Mouse (Mus musculus): ENCODE data around the gene Borcs5. TPM values are rescaled to one million over a fixed set of nuclear protein-coding genes. Genes with fewer than 3 reads are reported as not detected.

The Borcs5 gene
- polyA plus RNA-seq, 1 experiment from 2014 or later, result 47.4 TPM

DNA sequence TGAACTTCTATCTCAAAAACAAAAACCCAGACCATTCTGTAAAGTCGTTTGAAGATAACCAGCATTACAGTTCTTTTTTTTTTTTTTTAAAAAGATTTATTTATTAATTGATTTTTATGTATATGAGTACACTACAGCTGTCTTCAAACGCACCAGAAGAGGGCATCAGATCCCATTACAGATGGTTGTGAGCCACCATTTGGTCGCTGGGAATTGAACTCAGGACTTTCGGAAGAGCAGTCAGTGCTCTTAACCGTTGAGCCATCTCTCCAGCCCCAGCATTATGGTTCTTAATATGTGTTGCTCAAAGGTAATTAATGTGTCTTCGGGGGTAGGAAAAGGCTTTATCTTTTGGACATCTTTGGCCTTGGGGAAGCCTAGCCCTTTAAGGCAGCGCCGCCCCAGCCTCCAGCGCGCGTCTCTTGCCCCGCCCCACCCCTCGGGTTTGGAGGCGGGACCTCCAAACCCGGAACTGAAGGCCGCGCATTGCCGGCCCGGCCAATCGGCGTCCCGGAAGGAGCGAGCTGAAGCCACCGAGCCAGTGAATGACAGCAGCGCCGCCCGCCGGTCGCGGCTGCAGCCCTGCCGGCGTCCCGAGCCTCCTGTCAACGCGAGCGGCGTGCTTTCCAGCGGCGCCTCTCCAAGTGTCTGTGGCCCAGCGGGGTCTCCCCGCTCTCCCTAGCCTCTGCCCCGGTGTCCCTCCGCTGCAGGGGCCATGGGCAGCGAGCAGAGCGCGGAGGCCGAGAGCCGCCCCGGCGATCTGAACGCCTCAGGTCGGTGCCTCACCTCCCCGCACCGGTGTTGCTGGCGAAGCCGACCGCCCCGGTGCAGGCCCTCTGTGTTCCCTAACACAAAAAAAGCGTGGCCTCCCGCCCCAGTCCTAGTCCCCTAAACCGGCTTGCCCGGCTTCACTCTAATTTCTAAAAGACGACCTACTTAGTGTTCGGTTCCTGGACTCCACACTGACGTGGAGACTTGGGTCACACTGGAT is 1.5 kb downstream of the Borcs5 start:
- H3K36me3 ChIP-seq (ENCODE audit: control insufficient read depth, insufficient read depth), result no peaks in the 10 kb centered on the region
- peak overlapping the region; percentile 94 for H3K4me3 ChIP-seq (replicated peaks; ENCODE audit: low read length)
- H3K9me3 ChIP-seq (ENCODE audit: control insufficient read depth, low read length), result no peaks in the 10 kb centered on the region
- 1% methylated on average over 62 of the region's 65 CpGs for WGBS
- peak overlapping the region; percentile 95 for H3K9ac ChIP-seq (replicated peaks; ENCODE audit: low read depth, low read length)
- H3K27ac ChIP-seq (ENCODE audit: low read length), result peak overlapping the region; percentile 78
- peak overlapping the region; percentile 79 for H3K4me2 ChIP-seq (ENCODE audit: low read length)
- peak; percentile 100 for ATAC-seq
- peaks cover 9% of the 10 kb centered on the region for H3K4me1 ChIP-seq (replicated peaks; ENCODE audit: control insufficient read depth, insufficient read depth, low read length)
- no peaks in the 10 kb centered on the region for H3K27me3 ChIP-seq (replicated peaks; ENCODE audit: control insufficient read depth, insufficient read depth, low read length)

DNA sequence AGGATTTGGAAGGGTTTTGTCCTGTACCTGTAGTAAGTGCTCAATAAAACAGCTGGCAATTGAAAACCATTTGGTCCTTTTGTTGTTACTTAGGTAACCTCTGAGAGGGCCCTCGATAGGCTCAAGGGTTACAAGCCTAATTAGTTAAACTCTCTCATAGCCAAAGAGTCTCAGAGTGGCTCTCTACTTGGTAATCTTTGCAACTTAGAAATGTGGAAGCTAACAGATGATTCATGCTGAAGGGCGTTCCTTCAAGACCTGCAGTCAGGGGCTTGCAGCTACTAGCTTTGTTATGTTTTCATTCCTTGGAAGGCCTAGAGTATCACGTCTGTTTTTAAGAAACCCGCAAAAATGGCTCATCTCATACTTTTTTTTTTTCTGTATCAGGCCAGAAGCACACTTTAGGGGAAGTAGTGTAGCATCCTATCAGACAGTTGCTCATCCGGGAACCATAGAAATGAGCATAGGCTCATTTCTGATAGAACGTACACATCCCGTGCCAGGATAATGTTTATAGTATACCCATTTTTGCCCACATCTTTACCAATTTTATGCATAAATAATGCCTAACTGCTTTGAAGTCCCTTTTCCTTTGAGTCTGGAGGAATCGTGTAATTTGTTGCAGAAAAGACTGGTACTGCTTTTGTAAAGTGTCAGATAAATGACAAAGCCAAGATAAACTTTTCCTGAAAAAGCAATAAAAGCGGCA is 2.6 kb downstream of the Borcs5 start:
- H3K4me2 ChIP-seq (ENCODE audit: low read length), result peak overlapping the region; percentile 79
- H3K9me3 ChIP-seq (ENCODE audit: control insufficient read depth, low read length), result no peaks in the 10 kb centered on the region
- no peaks in the 10 kb centered on the region for H3K27me3 ChIP-seq (replicated peaks; ENCODE audit: control insufficient read depth, insufficient read depth, low read length)
- peak overlapping the region; percentile 95 for H3K9ac ChIP-seq (replicated peaks; ENCODE audit: low read depth, low read length)
- peaks cover 9% of the 10 kb centered on the region for H3K4me1 ChIP-seq (replicated peaks; ENCODE audit: control insufficient read depth, insufficient read depth, low read length)
- 74% methylated on average over 9 of the region's 9 CpGs for WGBS
- ATAC-seq, result no peak
- no peaks in the 10 kb centered on the region for H3K36me3 ChIP-seq (ENCODE audit: control insufficient read depth, insufficient read depth)
- no peak overlapping the region for H3K27ac ChIP-seq (ENCODE audit: low read length)
- H3K4me3 ChIP-seq (replicated peaks; ENCODE audit: low read length), result peak overlapping the region; percentile 94

DNA sequence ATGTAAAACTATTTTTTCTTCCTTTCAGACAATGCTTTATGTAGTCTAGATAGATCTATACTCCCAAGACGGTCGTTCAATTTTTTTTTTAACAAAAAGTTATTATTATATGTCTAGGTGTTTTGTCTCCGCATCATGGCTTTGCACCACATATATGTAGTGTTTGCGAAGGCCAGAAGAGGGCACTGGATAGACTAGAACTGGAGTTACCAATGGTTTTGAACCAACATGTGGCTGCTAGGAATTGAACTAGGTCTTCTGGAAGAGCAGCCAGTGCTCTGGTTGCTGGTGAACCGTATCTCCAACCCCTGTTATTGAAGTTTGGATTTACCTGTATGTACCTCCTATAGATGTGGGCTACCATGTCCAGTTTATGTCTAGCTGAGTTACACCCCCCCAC is 4.0 kb downstream of the Borcs5 start:
- H3K4me2 ChIP-seq (ENCODE audit: low read length), result no peak overlapping the region
- H3K27me3 ChIP-seq (replicated peaks; ENCODE audit: control insufficient read depth, insufficient read depth, low read length), result no peaks in the 10 kb centered on the region
- no peaks in the 10 kb centered on the region for H3K36me3 ChIP-seq (ENCODE audit: control insufficient read depth, insufficient read depth)
- peaks cover 17% of the 10 kb centered on the region for H3K4me1 ChIP-seq (replicated peaks; ENCODE audit: control insufficient read depth, insufficient read depth, low read length)
- no peaks in the 10 kb centered on the region for H3K9me3 ChIP-seq (ENCODE audit: control insufficient read depth, low read length)
- WGBS, result 93% methylated on average over 5 of the region's 5 CpGs
- no peak overlapping the region for H3K27ac ChIP-seq (ENCODE audit: low read length)
- no peak overlapping the region for H3K4me3 ChIP-seq (replicated peaks; ENCODE audit: low read length)
- H3K9ac ChIP-seq (replicated peaks; ENCODE audit: low read depth, low read length), result no peak overlapping the region
- no peak for ATAC-seq

DNA sequence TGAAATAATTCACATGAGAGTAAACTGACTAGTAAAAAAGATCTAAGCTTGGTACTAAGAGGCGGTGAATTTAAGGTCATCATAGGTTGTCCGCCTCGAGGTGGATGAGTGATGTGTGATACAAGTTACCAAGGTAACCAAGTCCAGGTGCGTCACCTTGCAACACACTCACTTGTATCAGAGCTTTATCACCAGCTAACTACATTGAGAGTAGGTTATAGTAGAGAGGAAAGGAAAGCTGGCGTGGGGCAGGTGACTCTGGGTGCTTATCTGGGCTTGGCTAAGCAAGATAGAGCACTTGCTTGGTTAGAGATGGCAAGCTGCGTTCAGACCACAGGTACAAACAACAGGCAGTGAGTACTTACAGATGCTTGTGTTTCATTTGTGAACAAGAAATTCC is 7.5 kb downstream of the Borcs5 start:
- H3K9me3 ChIP-seq (ENCODE audit: control insufficient read depth, low read length), result no peaks in the 10 kb centered on the region
- WGBS, result 92% methylated on average over 6 of the region's 6 CpGs
- H3K27ac ChIP-seq (ENCODE audit: low read length), result no peak overlapping the region
- no peak for ATAC-seq
- no peak overlapping the region for H3K4me3 ChIP-seq (replicated peaks; ENCODE audit: low read length)
- H3K27me3 ChIP-seq (replicated peaks; ENCODE audit: control insufficient read depth, insufficient read depth, low read length), result no peaks in the 10 kb centered on the region
- no peaks in the 10 kb centered on the region for H3K36me3 ChIP-seq (ENCODE audit: control insufficient read depth, insufficient read depth)
- H3K4me1 ChIP-seq (replicated peaks; ENCODE audit: control insufficient read depth, insufficient read depth, low read length), result peaks cover 20% of the 10 kb centered on the region
- H3K9ac ChIP-seq (replicated peaks; ENCODE audit: low read depth, low read length), result no peak overlapping the region
- H3K4me2 ChIP-seq (ENCODE audit: low read length), result no peak overlapping the region

DNA sequence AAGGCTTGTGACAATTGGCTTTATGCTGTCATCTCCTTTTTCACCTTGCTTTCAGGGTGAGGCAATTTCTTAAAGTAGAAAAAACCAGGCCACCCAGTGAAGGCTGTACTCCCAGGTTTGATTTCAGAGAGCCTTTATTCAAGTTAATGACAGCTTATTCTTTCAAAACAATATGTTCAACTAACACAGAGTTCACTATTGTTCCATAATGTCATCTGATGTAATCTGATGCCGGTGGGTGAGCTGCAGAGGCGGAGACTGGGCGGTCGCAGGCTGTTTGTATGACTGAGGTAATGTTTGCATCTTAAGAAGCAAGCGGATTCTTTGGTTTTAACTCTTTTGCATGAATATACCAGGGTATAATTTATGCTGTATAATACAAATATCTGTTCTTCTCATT is 8.3 kb downstream of the Borcs5 start:
- ATAC-seq, result peak; percentile 75
- Histone ChIP-seq H3K4me1 (replicated peaks; ENCODE audit: control insufficient read depth, insufficient read depth, low read length) (peaks cover 15% of the 10 kb centered on the region), H3K4me3 (replicated peaks; ENCODE audit: low read length) (no peak overlapping the region), H3K27me3 (replicated peaks; ENCODE audit: control insufficient read depth, insufficient read depth, low read length) (no peaks in the 10 kb centered on the region), H3K27ac (ENCODE audit: low read length) (no peak overlapping the region), H3K36me3 (ENCODE audit: control insufficient read depth, insufficient read depth) (no peaks in the 10 kb centered on the region), H3K9ac (replicated peaks; ENCODE audit: low read depth, low read length) (no peak overlapping the region), H3K4me2 (ENCODE audit: low read length) (no peak overlapping the region), H3K9me3 (ENCODE audit: control insufficient read depth, low read length) (no peaks in the 10 kb centered on the region)
- 5% methylated on average over 5 of the region's 5 CpGs for WGBS

DNA sequence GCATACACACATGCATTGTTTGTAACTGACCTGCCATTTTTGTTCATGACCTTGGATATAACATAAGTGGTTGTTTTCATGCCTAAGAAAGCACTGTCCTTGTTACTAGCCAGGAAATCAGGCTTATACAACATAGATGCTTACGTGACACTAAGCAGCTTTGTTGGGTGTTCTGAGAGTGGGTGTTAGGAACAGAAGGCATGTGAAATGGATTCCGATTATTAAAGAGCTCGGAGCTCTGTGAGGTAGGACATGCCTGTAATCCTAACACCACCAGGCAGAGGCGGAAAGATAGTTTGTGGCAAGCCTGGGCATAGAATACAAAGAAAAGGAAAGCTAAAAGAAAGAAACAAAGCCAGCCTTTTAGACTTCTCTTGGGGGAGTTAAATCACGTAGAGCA is 9.0 kb downstream of the Borcs5 start:
- H3K4me1 ChIP-seq (replicated peaks; ENCODE audit: control insufficient read depth, insufficient read depth, low read length), result peaks cover 15% of the 10 kb centered on the region
- WGBS, result 16% methylated on average over 5 of the region's 5 CpGs
- no peaks in the 10 kb centered on the region for H3K27me3 ChIP-seq (replicated peaks; ENCODE audit: control insufficient read depth, insufficient read depth, low read length)
- H3K9me3 ChIP-seq (ENCODE audit: control insufficient read depth, low read length), result no peaks in the 10 kb centered on the region
- no peak overlapping the region for H3K4me3 ChIP-seq (replicated peaks; ENCODE audit: low read length)
- ATAC-seq, result peak; percentile 61
- no peak overlapping the region for H3K9ac ChIP-seq (replicated peaks; ENCODE audit: low read depth, low read length)
- peak overlapping the region; percentile 12; the same call in 1 of the 2 replicates for H3K27ac ChIP-seq (ENCODE audit: low read length)
- no peak overlapping the region for H3K4me2 ChIP-seq (ENCODE audit: low read length)
- H3K36me3 ChIP-seq (ENCODE audit: control insufficient read depth, insufficient read depth), result no peaks in the 10 kb centered on the region

DNA sequence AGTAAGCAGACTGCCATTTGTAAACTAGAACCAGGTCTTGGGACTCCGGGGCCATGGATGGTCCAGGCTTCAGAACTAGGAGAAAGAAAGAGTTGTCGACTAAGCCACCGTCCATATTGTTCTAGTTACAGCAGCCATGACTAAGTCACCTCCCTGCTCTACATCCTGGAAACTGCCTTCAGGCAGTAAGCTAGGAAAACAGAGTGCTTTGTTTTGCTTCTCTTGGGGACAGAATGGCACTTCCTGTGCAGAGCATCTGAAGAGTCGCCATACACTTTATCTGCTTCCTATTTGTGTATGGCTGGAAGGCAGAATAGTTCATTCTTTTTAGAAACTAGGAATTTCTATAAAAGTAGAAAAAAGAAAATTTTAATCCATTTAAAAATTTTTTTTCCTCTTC is 17.2 kb downstream of the Borcs5 start:
- no peaks in the 10 kb centered on the region for H3K36me3 ChIP-seq (ENCODE audit: control insufficient read depth, insufficient read depth)
- no peaks in the 10 kb centered on the region for H3K27me3 ChIP-seq (replicated peaks; ENCODE audit: control insufficient read depth, insufficient read depth, low read length)
- WGBS, result 80% methylated on average over 4 of the region's 4 CpGs

DNA sequence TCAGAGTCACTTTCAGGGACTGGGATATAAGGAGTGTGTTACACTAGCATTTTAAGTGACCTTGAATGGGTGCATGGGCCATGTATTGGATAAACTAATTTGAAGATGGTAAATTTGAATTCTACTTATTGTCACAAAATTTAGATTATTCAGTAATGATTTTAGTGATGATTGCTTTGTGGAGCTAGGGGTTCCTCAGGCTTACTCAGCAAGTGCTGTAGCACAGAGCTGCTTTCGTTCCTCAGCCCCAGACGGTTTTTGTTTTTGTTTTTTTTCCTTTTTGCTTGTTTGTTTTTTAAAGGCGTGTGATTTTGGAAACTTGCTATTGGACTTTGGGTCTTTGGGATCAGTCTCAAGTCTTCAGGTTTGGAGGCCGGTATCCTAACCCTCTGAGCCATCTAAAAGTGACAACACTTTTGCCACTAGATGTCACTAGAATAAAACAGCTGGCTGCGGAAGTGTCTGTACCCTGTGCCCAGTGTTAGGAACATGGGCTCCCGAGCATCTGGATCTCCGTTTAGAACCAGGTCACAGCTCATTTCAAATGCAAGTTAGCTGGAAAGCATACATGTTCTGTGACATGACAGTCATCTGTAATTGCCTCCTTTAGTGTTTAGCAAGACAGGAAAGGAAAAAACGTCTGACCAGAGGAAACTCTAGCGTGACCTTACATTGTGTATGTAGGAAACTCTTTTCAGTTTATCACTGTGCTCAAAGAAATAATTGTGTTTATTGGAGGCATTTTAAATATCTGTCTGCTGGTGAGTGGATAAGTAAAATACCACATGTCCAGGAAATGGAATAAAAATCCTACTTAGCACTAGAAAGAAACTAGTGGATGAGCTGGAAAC is 20.0 kb downstream of the Borcs5 start:
- Histone ChIP-seq H3K4me2 (ENCODE audit: low read length) (no peak overlapping the region), H3K36me3 (ENCODE audit: control insufficient read depth, insufficient read depth) (no peaks in the 10 kb centered on the region), H3K4me1 (replicated peaks; ENCODE audit: control insufficient read depth, insufficient read depth, low read length) (no peaks in the 10 kb centered on the region), H3K4me3 (replicated peaks; ENCODE audit: low read length) (no peak overlapping the region), H3K9ac (replicated peaks; ENCODE audit: low read depth, low read length) (no peak overlapping the region), H3K9me3 (ENCODE audit: control insufficient read depth, low read length) (no peaks in the 10 kb centered on the region), H3K27ac (ENCODE audit: low read length) (no peak overlapping the region), H3K27me3 (replicated peaks; ENCODE audit: control insufficient read depth, insufficient read depth, low read length) (no peaks in the 10 kb centered on the region)
- ATAC-seq, result peak; percentile 91
- 24% methylated on average over 9 of the region's 9 CpGs for WGBS

More for the DNA sequence above, 17.2 kb downstream of the Borcs5 start:
- no peak overlapping the region for H3K27ac ChIP-seq (ENCODE audit: low read length)
- no peak overlapping the region for H3K9ac ChIP-seq (replicated peaks; ENCODE audit: low read depth, low read length)
- no peaks in the 10 kb centered on the region for H3K4me1 ChIP-seq (replicated peaks; ENCODE audit: control insufficient read depth, insufficient read depth, low read length)
- no peak overlapping the region for H3K4me2 ChIP-seq (ENCODE audit: low read length)
- no peak for ATAC-seq
- H3K9me3 ChIP-seq (ENCODE audit: control insufficient read depth, low read length), result no peaks in the 10 kb centered on the region
- H3K4me3 ChIP-seq (replicated peaks; ENCODE audit: low read length), result no peak overlapping the region
